Comparison of ENCODE assay signal across 7 mouse cellular contexts in genomic region chr12:59013234-59013633, GRCm38 (mm10). TPM values are rescaled to one million over a fixed set of nuclear protein-coding genes. Genes with fewer than 3 reads are reported as not detected.
DNase-seq lines count a peak whose midpoint lies in the region; ATAC-seq lines count a peak whose summit lies in the region.

Gemin2 (plus strand) TSS chr12:59013393.

- H3K4me1 ChIP-seq in intestine, embryonic 16.5 days (ENCODE audit: control insufficient read depth, insufficient read depth, low read length): peaks cover 12% of the 10 kb centered on the region
- H3K4me1 ChIP-seq in midbrain, embryonic 11.5 days (ENCODE audit: control insufficient read depth, insufficient read depth, low read length): peaks cover 4% of the 10 kb centered on the region; the same call in 1 of the 2 replicates

- H3K4me3 ChIP-seq in intestine, embryonic 16.5 days (ENCODE audit: low read length): peak within 1 kb of the TSS; percentile 72
- H3K4me3 ChIP-seq in midbrain, embryonic 11.5 days (ENCODE audit: low read depth, low read length): peak within 1 kb of the TSS; percentile 75

- peak within 1 kb of the TSS; percentile 69 for H3K4me2 ChIP-seq in intestine, embryonic 16.5 days (ENCODE audit: low read depth, low read length)
- peak within 1 kb of the TSS; percentile 72 for H3K4me2 ChIP-seq in midbrain, embryonic 11.5 days

- no peaks in the 10 kb centered on the region for H3K27me3 ChIP-seq in intestine, embryonic 16.5 days (replicated peaks; ENCODE audit: control insufficient read depth, insufficient read depth, low read length)
- no peaks in the 10 kb centered on the region for H3K27me3 ChIP-seq in midbrain, embryonic 11.5 days (ENCODE audit: control insufficient read depth, insufficient read depth, low read length)

- peak within 1 kb of the TSS; percentile 89 for H3K9ac ChIP-seq in intestine, embryonic 16.5 days (ENCODE audit: low read depth, low read length)
- peak within 1 kb of the TSS; percentile 73 for H3K9ac ChIP-seq in midbrain, embryonic 11.5 days (ENCODE audit: low read length)

- intact Hi-C loops in gastrocnemius, postnatal 36 days (cut with DNase I): loop anchor here (5.0 kb wide), 1 partner anchor 54 kb away; the partner anchor contains the start of gene Pnn
- intact Hi-C loops in left cerebral cortex, postnatal 36 days (cut with DNase I): loop anchor here (2.0 to 5.0 kb wide), 2 partner anchors 54 to 119 kb away; partner anchors contain the start of gene Pnn

- DNase-seq in adrenal gland, adult 18-20 months (ENCODE audit: low spot score in 2 of 2): peak; percentile 85 to 89
- peak; percentile 97 for DNase-seq in embryo, embryonic 11 days
- peak; percentile 84 to 86 for DNase-seq in gastrocnemius, postnatal 36 days
- DNase-seq in left cerebral cortex, postnatal 36 days (ENCODE audit: low spot score in 2 of 2): peak; percentile 88 to 89
- DNase-seq in midbrain, embryonic 11.5 days (ENCODE audit: low spot score, missing footprints): peak; percentile 96
- peak; percentile 89 for DNase-seq in skeletal muscle tissue, adult 2 months (ENCODE audit: low read depth, low spot score)

- no peaks in the 10 kb centered on the region for H3K36me3 ChIP-seq in intestine, embryonic 16.5 days (ENCODE audit: control insufficient read depth, insufficient read depth, low read length)
- H3K36me3 ChIP-seq in midbrain, embryonic 11.5 days (ENCODE audit: control insufficient read depth, insufficient read depth, low read length): no peaks in the 10 kb centered on the region

- ATAC-seq in intestine, embryonic 16.5 days: peak; percentile 73
- peak; percentile 77 for ATAC-seq in midbrain, embryonic 11.5 days (ENCODE audit: low FRiP score)

- under 1% methylated on average over 28 of the region's 28 CpGs for WGBS in intestine, embryonic 16.5 days
- under 1% methylated on average over 28 of the region's 28 CpGs for WGBS in midbrain, embryonic 11.5 days

- no peaks in the 10 kb centered on the region for H3K9me3 ChIP-seq in intestine, embryonic 16.5 days (ENCODE audit: control insufficient read depth, low read length)
- no peaks in the 10 kb centered on the region for H3K9me3 ChIP-seq in midbrain, embryonic 11.5 days (ENCODE audit: control insufficient read depth, low read length)

- H3K27ac ChIP-seq in intestine, embryonic 16.5 days (ENCODE audit: low read length): peak within 1 kb of the TSS; percentile 71
- H3K27ac ChIP-seq in midbrain, embryonic 11.5 days (ENCODE audit: low read depth, low read length): no peak within 1 kb of the TSS; the same call in 1 of the 2 replicates

RNA-seq across cellular contexts. Expression of gene Gemin2, which starts in this region (rescaled TPM):
- total RNA-seq in adrenal gland, adult 18-20 months (2021): 1 to 10 TPM; 7.4 to 7.7 TPM
- total RNA-seq in gastrocnemius, postnatal 36 days (2021): 1 to 10 TPM; 3.8 to 4.6 TPM
- polyA plus RNA-seq in intestine, embryonic 16.5 days (2015; fragmentation: Nextera tagmentation; extraction: Ambion mirVana): 17.6 and 20.3 TPM in 2 replicates
- 1 to 10 TPM; 7.0 to 7.3 TPM for total RNA-seq in left cerebral cortex, postnatal 36 days (2021)
- polyA plus RNA-seq in midbrain, embryonic 11.5 days (2014; fragmentation: Nextera tagmentation; extraction: Ambion mirVana): 25.4 and 25.8 TPM in 2 replicates
